Mouse (Mus musculus) lung, postnatal 25 days (tissue): Measurements from ENCODE around the gene Tmub1.
A peak's percentile ranks its signal among the peaks of the same experiment; 100 is the strongest.

ENCODE experiments used
- DNase-seq: peaks from one replicate; pipeline ENCODE4 v3.0.0; 2022; ENCODE audit warnings: low spot score

Tmub1 gene

GRCm38 (mm10) chr5:24453283-24453984, 5.8 kb upstream of the Tmub1 start:
- DNase-seq = no peak

GRCm38 (mm10) chr5:24452691-24453233, 5.1 kb upstream of the Tmub1 start:
- DNase-seq = no peak

DNA sequence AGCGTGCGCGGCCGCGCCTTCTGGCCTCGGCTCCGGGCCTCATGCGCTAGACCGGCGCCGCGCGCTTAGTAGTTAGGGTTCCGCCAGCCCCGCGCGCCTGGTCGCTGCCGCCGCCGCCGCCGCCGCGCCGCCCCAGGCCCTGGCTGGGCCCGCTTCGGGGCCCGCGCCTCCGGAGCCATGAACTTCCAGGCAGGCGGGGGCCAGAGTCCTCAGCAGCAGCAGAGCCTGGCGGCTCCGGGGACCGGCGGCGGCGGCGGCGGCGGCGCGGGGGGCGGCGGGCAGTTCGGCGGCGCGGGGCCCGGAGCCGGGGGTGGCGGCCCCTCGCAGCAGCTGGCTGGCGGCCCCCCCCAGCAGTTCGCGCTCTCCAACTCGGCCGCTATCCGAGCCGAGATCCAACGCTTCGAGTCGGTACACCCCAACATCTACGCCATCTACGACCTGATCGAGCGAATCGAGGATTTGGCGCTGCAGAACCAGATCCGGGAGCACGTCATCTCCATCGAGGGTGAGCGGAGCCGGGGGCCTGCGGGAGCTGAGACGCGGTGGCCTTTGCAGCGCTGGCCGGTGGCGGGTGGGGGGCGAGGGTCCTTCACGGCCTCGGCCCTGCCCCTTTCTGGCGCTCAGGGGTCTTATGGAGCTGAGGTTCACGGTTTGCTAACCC, 4.5 kb upstream of the Tmub1 start, which contains the start of gene Agap3:
TSS of gene Agap3 (plus strand) at position 148 of the 661 bp plus-strand sequence.
- no peak for DNase-seq

- DNase-seq = peak; percentile 84
Measured at GRCm38 (mm10) chr5:24451264-24452029, 3.8 kb upstream of the Tmub1 start.

DNA sequence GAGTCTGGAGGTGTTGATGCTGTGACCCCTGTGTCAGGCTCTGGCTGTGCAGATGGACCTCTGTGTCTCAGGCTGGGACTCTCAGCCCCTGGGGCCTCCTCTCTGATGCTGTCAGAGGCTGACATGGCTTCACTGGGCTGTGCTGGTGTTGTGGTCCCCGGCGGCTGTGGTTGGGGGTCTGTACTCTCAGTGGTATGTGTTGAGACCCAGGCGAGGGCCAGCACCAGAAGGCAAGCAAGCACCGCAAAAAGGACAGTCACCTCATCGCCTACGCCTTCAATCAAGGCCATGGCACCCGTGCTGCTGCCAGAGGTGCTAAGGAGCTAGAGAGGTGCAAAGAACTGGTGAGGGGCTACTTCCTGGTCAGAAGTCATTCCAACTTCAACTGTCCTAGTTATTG, 1.0 kb downstream of the Tmub1 start:
- no peak for DNase-seq

DNA sequence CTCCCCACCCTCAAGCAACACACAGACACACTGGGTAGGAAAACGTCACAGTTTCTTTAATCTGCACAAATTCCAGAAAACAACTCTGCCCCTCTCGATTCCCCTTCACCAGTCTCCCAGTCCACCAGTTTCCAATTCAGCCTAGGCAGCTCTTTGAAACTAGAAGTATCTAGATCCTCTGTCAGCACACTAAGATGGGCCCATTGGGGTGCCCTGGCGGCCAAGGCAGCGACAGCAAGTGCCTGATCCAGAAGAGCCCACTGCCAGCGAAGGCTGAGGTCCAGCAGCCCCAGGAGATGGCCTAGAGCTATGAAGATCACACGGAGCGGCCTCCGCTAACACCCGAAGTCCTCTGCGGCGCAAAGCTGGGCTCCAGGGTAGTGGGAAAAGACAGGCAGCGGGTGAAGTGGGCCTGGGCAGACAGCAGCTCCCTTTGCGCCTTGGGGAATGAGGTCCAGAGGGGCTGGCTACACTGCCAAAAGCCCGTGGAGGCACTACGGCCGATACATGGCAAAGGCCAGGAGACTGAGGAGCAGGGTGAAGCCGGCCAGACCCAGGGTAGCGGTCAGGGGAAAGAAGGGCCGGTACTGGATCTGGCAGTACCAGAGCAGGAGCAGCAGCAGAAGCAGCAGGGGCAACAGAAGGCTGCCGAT, 2.1 kb downstream of the Tmub1 start:
- DNase-seq = no peak

GRCm38 (mm10) chr5:24444746-24445427, 2.8 kb downstream of the Tmub1 start, which contains the start of gene Fastk:
Gene Fastk (minus strand): TSS chr5:24445287.
- peak; percentile 94 for DNase-seq

- no peak for DNase-seq
Measured at GRCm38 (mm10) chr5:24443927-24444326, 3.7 kb downstream of the Tmub1 start.

DNA sequence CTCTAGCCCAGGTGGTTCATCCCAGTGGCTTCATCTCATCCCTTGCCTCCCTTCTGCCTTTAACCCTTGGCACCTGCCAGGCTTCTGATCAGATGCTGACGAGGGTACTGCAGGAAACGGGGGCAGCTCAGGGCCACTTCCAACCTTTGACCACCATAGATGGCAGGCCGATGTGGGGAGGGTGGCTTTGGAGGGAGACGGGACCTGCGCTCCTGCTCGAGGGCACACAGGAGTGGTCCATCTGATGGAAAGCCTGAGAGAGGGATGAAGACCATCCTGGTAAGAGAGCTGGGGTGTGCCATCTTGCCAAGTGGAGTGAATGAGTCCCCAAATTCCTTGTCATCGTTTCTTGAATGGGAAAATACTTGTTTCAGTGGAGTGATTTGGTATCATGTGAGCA, 4.5 kb downstream of the Tmub1 start:
- no peak for DNase-seq

GRCm38 (mm10) chr5:24442029-24442428, 5.6 kb downstream of the Tmub1 start:
- DNase-seq = no peak

DNA sequence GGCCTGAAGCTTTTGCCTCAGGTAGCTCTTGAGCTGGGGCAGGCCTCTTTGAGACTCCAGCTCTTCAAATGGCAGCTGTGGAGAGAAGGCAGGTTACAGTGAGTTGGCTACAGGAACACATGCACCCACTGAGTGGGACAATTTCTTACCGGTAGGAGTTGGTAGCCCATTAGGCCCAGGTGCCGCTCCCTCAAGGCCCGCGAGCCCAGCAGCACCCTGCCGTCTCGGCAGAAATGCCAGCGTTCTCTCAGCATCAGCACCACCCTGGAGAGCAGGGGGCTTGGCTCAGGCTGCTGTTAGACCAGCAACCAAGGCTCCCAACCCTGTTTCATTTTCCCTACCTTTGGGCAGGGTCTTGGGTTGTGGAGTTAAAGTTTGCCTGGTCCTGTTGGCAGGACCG, 6.5 kb downstream of the Tmub1 start:
- no peak for DNase-seq

DNA sequence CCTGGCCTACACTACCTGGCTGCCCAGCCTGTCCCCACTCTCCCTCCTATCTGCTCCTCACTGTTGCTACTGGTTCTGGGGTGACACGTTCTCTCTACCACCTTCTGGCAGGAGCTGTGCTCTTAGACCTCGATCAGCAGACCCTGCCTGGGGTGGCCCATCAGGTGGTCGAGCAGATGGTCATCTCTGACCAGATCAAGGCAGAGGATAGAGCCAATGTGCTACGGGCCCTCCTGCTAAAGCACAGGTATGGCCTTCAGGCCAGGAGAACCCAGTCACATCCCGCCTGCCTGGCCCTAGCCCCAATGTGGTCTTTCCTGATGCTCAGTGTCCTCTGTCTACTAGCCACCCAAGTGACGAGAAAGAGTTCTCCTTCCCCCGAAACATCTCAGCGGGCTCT, 13.7 kb downstream of the Tmub1 start:
- no peak for DNase-seq

GRCm38 (mm10) chr5:24428596-24428995, 19.1 kb downstream of the Tmub1 start:
- no peak for DNase-seq

- DNase-seq = peak; percentile 73
Measured at GRCm38 (mm10) chr5:24427981-24428402, 19.7 kb downstream of the Tmub1 start.

DNA sequence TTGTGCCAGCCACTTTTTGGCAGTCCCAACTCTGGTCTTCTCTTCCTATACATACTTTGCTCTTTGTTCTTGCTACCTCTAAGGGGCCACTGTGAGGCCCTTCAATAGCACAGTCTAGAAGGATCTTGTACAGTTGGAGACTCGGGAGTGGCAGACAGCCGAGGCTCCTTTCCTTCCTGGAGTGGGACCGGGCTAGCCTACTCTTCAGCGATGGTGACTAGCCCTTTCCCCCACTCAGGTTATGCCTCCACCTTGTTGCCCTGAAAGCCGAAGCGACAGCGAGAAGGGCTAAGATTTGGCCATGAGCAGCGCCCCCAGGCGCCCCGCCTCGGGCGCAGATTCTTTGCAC, 20.4 kb downstream of the Tmub1 start:
- no peak for DNase-seq

DNA sequence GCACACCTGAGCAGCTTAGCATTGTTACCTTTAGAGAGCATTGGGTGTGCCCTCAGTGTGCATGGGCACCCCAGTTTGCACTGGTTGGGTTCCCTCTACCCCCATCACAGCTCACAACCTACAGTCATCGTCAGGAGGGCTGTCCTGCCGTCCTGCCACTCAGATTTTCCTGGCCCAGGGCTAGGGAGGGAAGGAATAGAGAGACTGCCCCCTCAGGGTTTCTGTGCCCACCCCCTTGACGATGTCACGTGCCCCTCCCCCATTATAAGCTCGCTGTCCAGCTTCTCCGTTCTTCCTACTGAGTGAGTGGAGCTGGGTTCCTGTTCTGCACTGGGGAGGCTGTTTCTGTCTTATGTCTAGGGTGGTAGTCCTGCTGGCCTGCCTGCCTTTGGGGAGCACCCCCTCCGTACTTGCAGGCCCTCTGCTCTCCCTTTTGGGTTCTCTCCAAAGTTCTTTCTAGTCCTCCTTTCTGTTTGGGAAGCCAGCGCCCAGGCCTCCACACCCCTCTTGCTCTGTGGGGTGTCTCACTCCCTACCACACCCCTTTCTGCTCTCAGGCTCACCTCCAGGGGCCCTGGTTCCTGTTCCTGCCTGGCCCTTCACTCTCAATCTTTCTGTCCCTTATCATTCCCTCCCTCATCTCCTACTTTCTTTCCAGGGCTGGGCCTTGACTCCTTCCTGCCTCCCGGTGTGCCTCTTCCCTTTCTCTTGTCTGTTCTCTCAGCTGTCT, 20.9 kb downstream of the Tmub1 start:
- DNase-seq = no peak

DNA sequence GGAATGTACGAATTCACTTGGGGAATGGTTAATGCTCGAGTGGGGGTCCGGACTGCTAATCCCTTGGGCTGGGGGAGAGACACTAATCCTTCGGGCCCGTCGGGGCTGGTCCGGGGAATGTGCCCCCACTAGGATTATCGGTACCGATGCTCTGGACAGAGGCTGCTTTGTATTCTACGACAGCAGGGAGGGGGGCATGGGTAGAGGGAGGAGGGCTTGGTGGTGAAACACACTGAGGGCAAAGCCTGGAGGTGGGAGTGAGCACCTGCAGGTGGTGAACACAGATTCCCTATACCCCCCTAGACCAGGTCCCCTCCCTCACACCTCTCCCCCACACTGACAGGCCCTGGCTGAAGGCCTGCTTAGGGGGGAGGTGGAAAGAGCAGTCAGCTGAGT, 21.6 kb downstream of the Tmub1 start:
- no peak for DNase-seq

- peak; percentile 44 for DNase-seq
Measured at GRCm38 (mm10) chr5:24425421-24426036, 22.1 kb downstream of the Tmub1 start.

DNA sequence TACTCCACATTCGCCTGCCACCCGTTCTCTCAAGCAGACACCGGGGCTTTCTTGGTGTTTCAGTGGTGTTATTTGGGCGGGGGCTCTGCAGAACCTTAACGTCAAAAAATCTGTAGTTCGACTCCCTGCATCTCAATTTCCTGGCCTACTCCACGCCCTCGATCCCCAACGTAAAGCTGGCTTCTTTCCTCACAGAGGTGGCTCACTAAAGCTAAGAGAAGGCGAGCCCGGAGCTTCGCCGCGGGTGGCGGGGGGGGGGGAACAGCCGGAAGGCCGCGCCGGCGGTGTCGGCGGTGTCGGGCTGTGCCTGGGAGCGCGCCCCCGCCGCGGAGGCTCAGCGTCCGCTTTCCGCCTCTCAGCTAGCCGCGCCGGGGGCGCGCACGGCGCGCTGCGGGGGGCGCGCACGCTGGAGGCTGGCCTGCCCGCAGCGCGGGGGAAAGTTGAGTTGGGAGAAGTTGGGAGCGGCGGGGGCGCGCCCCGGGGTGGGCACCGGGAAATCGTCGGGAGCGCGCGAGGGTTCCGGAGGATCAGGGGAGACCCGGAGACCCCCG, 22.7 kb downstream of the Tmub1 start:
- DNase-seq = peak; percentile 85
